Mouse (Mus musculus) ES-Bruce4 (cell line): ENCODE measurements at regions not wholly inside any gene's neighbourhood (a gene's known extent, or its start where the extent isn't known, plus 50 kb on each side); places are given as distances from the start of the nearest gene placed in this dataset.

Experiments
- CTCF ChIP-seq: IDR thresholded peaks from one replicate; pipeline ENCODE4 v1.8.1; 2011; ENCODE audit warnings: low read depth, low read length
- EP300 ChIP-seq: IDR thresholded peaks from 2 replicates; pipeline ENCODE4 v1.6.1; 2011; ENCODE audit warnings: low read depth, low read length; ENCODE audit not compliant: insufficient read depth
- POLR2A ChIP-seq: IDR thresholded peaks from one replicate; pipeline ENCODE4 v1.8.1; 2011; ENCODE audit warnings: low read length; ENCODE audit not compliant: insufficient read depth

DNA sequence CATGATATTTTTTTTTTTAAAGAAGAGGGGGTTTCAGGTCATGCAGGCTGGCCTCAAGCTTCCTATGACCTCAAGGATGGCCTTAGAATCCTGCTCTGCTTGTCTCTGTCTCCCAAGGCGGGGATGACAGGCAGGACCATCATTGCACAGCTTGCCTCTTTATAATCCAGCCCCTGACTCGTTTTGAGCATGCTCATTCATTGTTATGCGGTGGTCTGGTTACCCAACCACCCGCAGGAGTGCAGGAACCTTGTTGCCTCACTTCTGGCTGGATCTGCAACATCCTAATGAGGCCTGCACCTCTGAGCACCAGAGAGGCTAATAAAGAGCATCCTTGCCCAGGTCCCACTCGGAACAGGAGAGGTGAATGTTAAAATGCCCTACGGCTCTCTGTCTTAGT, 63.4 kb downstream of the Irf2bpl start:
- no peak for TF ChIP-seq POLR2A
- TF ChIP-seq CTCF: no peak
- TF ChIP-seq EP300: 0 out of 2 replicates have a peak, but pooled peaks have one; percentile 4
